22 mouse cellular contexts compared by ENCODE assay signal in genomic region chr14:118862253-118862652, GRCm38 (mm10).
DNase-seq lines count a peak whose midpoint lies in the region; ATAC-seq and TF ChIP-seq lines count a peak whose summit lies in the region.
"Had no signal": no experiment of that assay in that cellular context is flagged by ENCODE, and none has a peak within 500 bp of the region (broad histone marks: within the 10 kb centered on the region; RNA-seq: fewer than 3 reads in every experiment).

No protein-coding gene starts in this region.

- H3K4me3 ChIP-seq in MEL (ENCODE audit: control insufficient read depth in 1 of 2, insufficient read depth in 1 of 2, low read depth in 2 of 2, low read length in 2 of 2), result no peak overlapping the region
- no peak overlapping the region for H3K4me3 ChIP-seq in embryonic facial prominence, embryonic 10.5 days
- no peak overlapping the region for H3K4me3 ChIP-seq in midbrain, embryonic 15.5 days
- H3K4me3 ChIP-seq: embryonic facial prominence, embryonic 12.5 days; forebrain, embryonic 12.5 days; heart, embryonic 10.5 days; hindbrain, embryonic 12.5 days had no signal

- TF ChIP-seq RAD21 in MEL (IDR thresholded peaks at IDR 0.05; ENCODE audit: low read depth, low read length), result no peak

- H3K4me1 ChIP-seq in MEL (ENCODE audit: control insufficient read depth in 1 of 2, insufficient read depth in 2 of 2, low read length in 2 of 2), result peaks cover 0 to 5% of the 10 kb centered on the region in 2 experiments; a peak in 2 of 4 replicates
- peaks cover 12% of the 10 kb centered on the region for H3K4me1 ChIP-seq in embryonic facial prominence, embryonic 10.5 days
- H3K4me1 ChIP-seq in midbrain, embryonic 15.5 days, result no peaks in the 10 kb centered on the region
- H3K4me1 ChIP-seq: heart, embryonic 10.5 days had no signal

- no peak for TF ChIP-seq CTCF in MEL (IDR thresholded peaks at IDR 0.05 in 2 of 3, conservative IDR thresholded peaks at IDR 0.05 in 1 of 3; ENCODE audit: control insufficient read depth in 1 of 3, insufficient read depth in 1 of 3, low read depth in 2 of 3, low read length in 3 of 3, poor library complexity in 1 of 3, severe bottlenecking in 1 of 3)

- TF ChIP-seq EP300 in MEL (IDR thresholded peaks at IDR 0.05; ENCODE audit: low read depth in 1 of 2, low read length in 2 of 2), result no peak

- no peaks in the 10 kb centered on the region for H3K79me2 ChIP-seq in MEL (ENCODE audit: control insufficient read depth, insufficient read depth, low read length, poor library complexity)

- peak; percentile 30 for DNase-seq in thymus, postnatal 25 days
- DNase-seq in thymus, adult 18-20 months, result no peak
- peak; percentile 18 for DNase-seq in MEL (ENCODE audit: low read depth, low spot score)
- DNase-seq in naive thymus-derived CD4-positive, alpha-beta T cell, adult 2 months (ENCODE audit: low read depth), result peak; percentile 67
- DNase-seq in embryonic facial prominence, embryonic 10.5 days (ENCODE audit: low spot score), result no peak
- DNase-seq: adrenal gland, adult 8-10 months; adrenal gland, postnatal 36 days; cerebellum, adult 2 months; cerebellum, postnatal 10 days; embryo, embryonic 11 days; gastrocnemius, postnatal 10 days; heart, adult 18-20 months; heart, postnatal 10 days; heart, postnatal 4 days had no signal

- ATAC-seq in common myeloid progenitor, adult 5-6 weeks (replicated peaks; ENCODE audit: low read depth, poor library complexity, severe bottlenecking), result peak; percentile 58; the same call in 1 of the 2 replicates
- no peak for ATAC-seq in midbrain, embryonic 15.5 days (replicated peaks)
- ATAC-seq: forebrain, embryonic 16.5 days; hindbrain, embryonic 16.5 days had no signal

- no peak overlapping the region for H3K27ac ChIP-seq in MEL (ENCODE audit: control insufficient read depth, low read depth, low read length)
- H3K27ac ChIP-seq in embryonic facial prominence, embryonic 10.5 days (replicated peaks), result no peak overlapping the region
- H3K27ac ChIP-seq in midbrain, embryonic 15.5 days, result no peak overlapping the region
- H3K27ac ChIP-seq: embryonic facial prominence, embryonic 12.5 days; forebrain, embryonic 12.5 days; heart, embryonic 10.5 days; hindbrain, embryonic 12.5 days had no signal

- H3K9me3 ChIP-seq in MEL (replicated peaks; ENCODE audit: insufficient read depth, low read length), result no peaks in the 10 kb centered on the region
- H3K9me3 ChIP-seq in embryonic facial prominence, embryonic 10.5 days, result no peaks in the 10 kb centered on the region
- no peaks in the 10 kb centered on the region for H3K9me3 ChIP-seq in midbrain, embryonic 15.5 days
- H3K9me3 ChIP-seq: embryonic facial prominence, embryonic 12.5 days; forebrain, embryonic 12.5 days; heart, embryonic 10.5 days; hindbrain, embryonic 12.5 days had no signal

- 68% methylated on average over 7 of the region's 7 CpGs for WGBS in embryonic facial prominence, embryonic 10.5 days
- 67% methylated on average over 7 of the region's 7 CpGs for WGBS in midbrain, embryonic 15.5 days

- no peak overlapping the region for H3K9ac ChIP-seq in MEL (ENCODE audit: control insufficient read depth, low read depth, low read length, poor library complexity, severe bottlenecking)
- no peak overlapping the region for H3K9ac ChIP-seq in midbrain, embryonic 15.5 days
- H3K9ac ChIP-seq: embryonic facial prominence, embryonic 12.5 days; forebrain, embryonic 12.5 days; hindbrain, embryonic 12.5 days had no signal

- no peak overlapping the region for H3K4me2 ChIP-seq in midbrain, embryonic 15.5 days
- H3K4me2 ChIP-seq: embryonic facial prominence, embryonic 12.5 days; forebrain, embryonic 12.5 days; hindbrain, embryonic 12.5 days had no signal

- TF ChIP-seq POLR2A in MEL (IDR thresholded peaks at IDR 0.05; ENCODE audit: control insufficient read depth in 1 of 2, insufficient read depth in 1 of 2, low read depth in 1 of 2, low read length in 2 of 2, poor library complexity in 1 of 2), result no peak

- no peaks in the 10 kb centered on the region for H3K27me3 ChIP-seq in MEL (ENCODE audit: control insufficient read depth in 1 of 2, insufficient read depth in 2 of 2, low read length in 2 of 2)
- H3K27me3 ChIP-seq in embryonic facial prominence, embryonic 10.5 days (replicated peaks; ENCODE audit: low read depth, poor library complexity, severe bottlenecking), result peaks cover 9% of the 10 kb centered on the region
- no peaks in the 10 kb centered on the region for H3K27me3 ChIP-seq in midbrain, embryonic 15.5 days (replicated peaks)

- H3K36me3 ChIP-seq in MEL (ENCODE audit: control insufficient read depth in 1 of 2, insufficient read depth in 2 of 2, low read length in 2 of 2), result no peaks in the 10 kb centered on the region
- H3K36me3 ChIP-seq in embryonic facial prominence, embryonic 10.5 days (replicated peaks), result no peaks in the 10 kb centered on the region
- no peaks in the 10 kb centered on the region for H3K36me3 ChIP-seq in midbrain, embryonic 15.5 days (replicated peaks)
- H3K36me3 ChIP-seq: embryonic facial prominence, embryonic 12.5 days; forebrain, embryonic 12.5 days; heart, embryonic 10.5 days; hindbrain, embryonic 12.5 days had no signal

TF ChIP-seq in MEL, 35 proteins besides CTCF, POLR2A, EP300 and RAD21:
- TF ChIP-seq USF1 (IDR thresholded peaks at IDR 0.05; ENCODE audit: low read depth, low read length), result no peak
- TF ChIP-seq BHLHE40 (IDR thresholded peaks at IDR 0.05; ENCODE audit: borderline replicate concordance, low read depth, low read length), result no peak
- TF ChIP-seq TBP (IDR thresholded peaks at IDR 0.05; ENCODE audit: low read depth, low read length), result no peak
- no peak for TF ChIP-seq NRF1 (IDR thresholded peaks at IDR 0.05; ENCODE audit: insufficient read depth, low read depth, low read length, poor library complexity, severe bottlenecking)
- no peak for TF ChIP-seq POLR2AphosphoS2 (IDR thresholded peaks at IDR 0.05; ENCODE audit: low read length)
- no peak for TF ChIP-seq MAFK (IDR thresholded peaks at IDR 0.05; ENCODE audit: borderline replicate concordance, low read depth, low read length)
- TF ChIP-seq JUND (IDR thresholded peaks at IDR 0.05; ENCODE audit: low read depth, low read length), result no peak
- no peak for TF ChIP-seq USF2 (IDR thresholded peaks at IDR 0.05; ENCODE audit: borderline replicate concordance in 1 of 2, insufficient read depth in 1 of 2, low read depth in 1 of 2, low read length in 2 of 2)
- TF ChIP-seq GATA1 (IDR thresholded peaks at IDR 0.05; ENCODE audit: low read depth, low read length), result no peak

Comparison
In these comparisons a context has a peak if more than half of its experiments do, and no peak if none do; other contexts are left out.
1. DNase-seq: peak in thymus, postnatal 25 days (single experiment), MEL (single experiment) and naive thymus-derived CD4-positive, alpha-beta T cell, adult 2 months (single experiment); none in thymus, adult 18-20 months (0 of 2) and embryonic facial prominence, embryonic 10.5 days (single experiment).